ENCODE assay signal across 21 mouse cellular contexts in genomic region chr2:170913863-170914262, GRCm38 (mm10).
DNase-seq lines count a peak whose midpoint lies in the region; ATAC-seq lines count a peak whose summit lies in the region.
"Had no signal": no experiment of that assay in that cellular context is flagged by ENCODE, and none has a peak within 500 bp of the region (broad histone marks: within the 10 kb centered on the region; RNA-seq: fewer than 3 reads in every experiment).

No protein-coding gene starts in this region.

- H3K9me3 ChIP-seq in hindbrain, embryonic 10.5 days: no peaks in the 10 kb centered on the region
- H3K9me3 ChIP-seq in hindbrain, embryonic 14.5 days (ENCODE audit: control insufficient read depth, low read length): no peaks in the 10 kb centered on the region
- H3K9me3 ChIP-seq in neural tube, embryonic 15.5 days (replicated peaks): no peaks in the 10 kb centered on the region
- H3K9me3 ChIP-seq: embryonic facial prominence, embryonic 10.5 days; heart, embryonic 13.5 days; hindbrain, embryonic 12.5 days had no signal

- H3K9ac ChIP-seq in hindbrain, embryonic 14.5 days: no peak overlapping the region
- H3K9ac ChIP-seq in neural tube, embryonic 15.5 days (replicated peaks): no peak overlapping the region
- H3K9ac ChIP-seq: heart, embryonic 13.5 days; hindbrain, embryonic 12.5 days had no signal

- no peaks in the 10 kb centered on the region for H3K36me3 ChIP-seq in hindbrain, embryonic 10.5 days
- no peaks in the 10 kb centered on the region for H3K36me3 ChIP-seq in hindbrain, embryonic 14.5 days (replicated peaks; ENCODE audit: control insufficient read depth, insufficient read depth)
- H3K36me3 ChIP-seq in neural tube, embryonic 15.5 days: no peaks in the 10 kb centered on the region
- H3K36me3 ChIP-seq: embryonic facial prominence, embryonic 10.5 days; G1E; heart, embryonic 13.5 days; hindbrain, embryonic 12.5 days had no signal

- no peak overlapping the region for H3K4me2 ChIP-seq in hindbrain, embryonic 14.5 days (replicated peaks)
- no peak overlapping the region for H3K4me2 ChIP-seq in neural tube, embryonic 15.5 days
- H3K4me2 ChIP-seq: heart, embryonic 13.5 days; hindbrain, embryonic 12.5 days had no signal

- H3K4me1 ChIP-seq in hindbrain, embryonic 10.5 days (replicated peaks): 0 out of 2 replicates have a peak, but pooled peaks cover 3% of the 10 kb centered on the region
- no peaks in the 10 kb centered on the region for H3K4me1 ChIP-seq in hindbrain, embryonic 14.5 days (replicated peaks; ENCODE audit: control insufficient read depth, insufficient read depth, low read length)
- peaks cover 8% of the 10 kb centered on the region for H3K4me1 ChIP-seq in neural tube, embryonic 15.5 days

- DNase-seq in cerebellum, postnatal 10 days: peak; percentile 6 to 16
- DNase-seq in cerebellum, adult 8-10 months: no peak
- no peak for DNase-seq in hindbrain, embryonic 10.5 days (ENCODE audit: low spot score)
- no peak for DNase-seq in hindbrain, embryonic 14.5 days (ENCODE audit: low spot score)
- DNase-seq in neural tube, embryonic 10.5 days (ENCODE audit: extremely low spot score, low spot score): peak; percentile 10
- DNase-seq in lung, postnatal 36 days: no peak
- DNase-seq in testis, postnatal 14 days (ENCODE audit: low spot score): no peak
- DNase-seq: adrenal gland, adult 8-10 months; adrenal gland, postnatal 36 days; B cell, adult 2 months; cerebellum, adult 11 months; cerebellum, adult 9-10 months; cerebellum, postnatal 36 days; gastrocnemius, postnatal 36 days; heart, postnatal 36 days had no signal

- 81% methylated on average over 11 of the region's 11 CpGs for WGBS in hindbrain, embryonic 10.5 days
- WGBS in hindbrain, embryonic 14.5 days: 55% methylated on average over 11 of the region's 11 CpGs
- 72% methylated on average over 11 of the region's 11 CpGs for WGBS in neural tube, embryonic 15.5 days

- no peaks in the 10 kb centered on the region for H3K27me3 ChIP-seq in hindbrain, embryonic 10.5 days (ENCODE audit: insufficient read depth, poor library complexity, severe bottlenecking)
- no peaks in the 10 kb centered on the region for H3K27me3 ChIP-seq in hindbrain, embryonic 14.5 days (ENCODE audit: control insufficient read depth, insufficient read depth, low read length)
- no peaks in the 10 kb centered on the region for H3K27me3 ChIP-seq in neural tube, embryonic 15.5 days (replicated peaks)
- H3K27me3 ChIP-seq: hindbrain, embryonic 12.5 days had no signal

- no peak for ATAC-seq in hindbrain, embryonic 14.5 days (ENCODE audit: low FRiP score)
- ATAC-seq in neural tube, embryonic 15.5 days (ENCODE audit: low FRiP score): no peak
- ATAC-seq: CD4-positive, CD25-positive, alpha-beta regulatory T cell, adult 4 months had no signal

- peak overlapping the region; percentile 59 for H3K27ac ChIP-seq in hindbrain, embryonic 10.5 days
- no peak overlapping the region for H3K27ac ChIP-seq in hindbrain, embryonic 14.5 days
- H3K27ac ChIP-seq in neural tube, embryonic 15.5 days (replicated peaks): no peak overlapping the region
- H3K27ac ChIP-seq: embryonic facial prominence, embryonic 10.5 days; heart, embryonic 13.5 days; hindbrain, embryonic 12.5 days had no signal

- no peak overlapping the region for H3K4me3 ChIP-seq in hindbrain, embryonic 10.5 days
- no peak overlapping the region for H3K4me3 ChIP-seq in hindbrain, embryonic 14.5 days (replicated peaks; ENCODE audit: low read length)
- no peak overlapping the region for H3K4me3 ChIP-seq in neural tube, embryonic 15.5 days (replicated peaks)
- H3K4me3 ChIP-seq: embryonic facial prominence, embryonic 10.5 days; heart, embryonic 13.5 days; hindbrain, embryonic 12.5 days had no signal

Comparison
In these comparisons a context has a peak if more than half of its experiments do, and no peak if none do; other contexts are left out.
1. DNase-seq: peak in cerebellum, postnatal 10 days (2 of 2) and neural tube, embryonic 10.5 days (single experiment); none in cerebellum, adult 8-10 months (single experiment), hindbrain, embryonic 10.5 days (single experiment), hindbrain, embryonic 14.5 days (single experiment), lung, postnatal 36 days (single experiment) and testis, postnatal 14 days (single experiment).